Comparison of ENCODE assay signal across 11 mouse cellular contexts in the genomic region with DNA sequence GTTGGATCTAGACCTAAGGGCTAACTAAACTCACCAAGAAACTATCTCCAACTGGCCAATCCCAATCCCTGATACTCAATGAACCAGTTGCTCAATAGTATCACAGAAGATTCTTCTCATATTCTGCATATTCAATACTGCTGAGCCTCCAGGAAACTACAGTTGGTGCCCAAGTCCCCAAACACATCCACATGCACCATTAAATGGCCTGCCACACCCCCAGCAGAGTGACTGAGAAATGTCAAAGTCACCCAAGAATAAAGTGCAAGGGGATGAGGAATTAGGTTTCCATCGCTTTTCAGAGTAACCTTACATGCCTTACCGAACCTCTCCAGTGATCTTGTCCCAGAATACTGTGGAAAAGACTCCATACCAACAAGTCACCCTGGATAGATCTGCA. TPM values are rescaled to one million over a fixed set of nuclear protein-coding genes. Genes with fewer than 3 reads are reported as not detected.
A peak's percentile ranks its signal among the peaks of the same experiment; 100 is the strongest.
DNase-seq lines count a peak whose midpoint lies in the region; ATAC-seq and TF ChIP-seq lines count a peak whose summit lies in the region.
"Had no signal": no experiment of that assay in that cellular context is flagged by ENCODE, and none has a peak within 500 bp of the region (broad histone marks: within the 10 kb centered on the region; RNA-seq: fewer than 3 reads in every experiment).

No protein-coding gene starts in this region.

- no peak for ATAC-seq in heart, embryonic 13.5 days (ENCODE audit: extremely low read depth, insufficient number of reproducible peaks, low FRiP score, low TSS enrichment)
- no peak for ATAC-seq in forebrain, postnatal 0 days
- ATAC-seq in liver, embryonic 15.5 days (ENCODE audit: insufficient read depth): no peak

- TF ChIP-seq EP300 in CH12.LX (IDR thresholded peaks at IDR 0.05; ENCODE audit: low read length): no peak

- H3K9me3 ChIP-seq in heart, embryonic 13.5 days: no peaks in the 10 kb centered on the region
- H3K9me3 ChIP-seq in CH12.LX (replicated peaks; ENCODE audit: low read length): no peaks in the 10 kb centered on the region
- H3K9me3 ChIP-seq in forebrain, postnatal 0 days (ENCODE audit: low read length): no peaks in the 10 kb centered on the region
- no peaks in the 10 kb centered on the region for H3K9me3 ChIP-seq in liver, embryonic 15.5 days (replicated peaks)

- in situ Hi-C loops in CH12.LX (cut with MboI; ENCODE audit: low pct_ligation_motif_present, low pct_unique_long_range_greater_than_20kb, low sequenced_read_pairs): no loop called here

- TF ChIP-seq POLR2A in CH12.LX (IDR thresholded peaks at IDR 0.05; ENCODE audit: low read depth, low read length): no peak
- no peak for TF ChIP-seq POLR2A in cerebellum, adult 2 months (IDR thresholded peaks at IDR 0.05; ENCODE audit: borderline replicate concordance, insufficient read depth, low read length)

- H3K4me1 ChIP-seq in heart, embryonic 13.5 days: peaks cover 37% of the 10 kb centered on the region
- H3K4me1 ChIP-seq in CH12.LX (ENCODE audit: control insufficient read depth in 1 of 2, insufficient read depth in 2 of 2): peaks cover 4 to 32% of the 10 kb centered on the region in 2 experiments; a peak in 3 of 4 replicates
- H3K4me1 ChIP-seq in forebrain, postnatal 0 days (ENCODE audit: insufficient read depth): peaks cover 21% of the 10 kb centered on the region
- peaks cover 43% of the 10 kb centered on the region for H3K4me1 ChIP-seq in liver, embryonic 15.5 days (replicated peaks)
- H3K4me1 ChIP-seq in cerebellum, adult 2 months (ENCODE audit: control insufficient read depth, insufficient read depth, low read length): 0 out of 2 replicates have a peak, but pooled peaks cover 5% of the 10 kb centered on the region

- no peak for DNase-seq in heart, adult 18-20 months
- DNase-seq in CH12.LX (ENCODE audit: extremely low read depth): no peak
- no peak for DNase-seq in forebrain, postnatal 0 days
- DNase-seq in cerebellum, adult 2 months: no peak
- DNase-seq in thymus, postnatal 14 days: no peak
- DNase-seq in spleen, postnatal 14 days (ENCODE audit: low spot score in 2 of 2): no peak
- DNase-seq: adrenal gland, adult 2 months; gastrocnemius, postnatal 14 days had no signal

- 77% methylated on average over 2 of the region's 2 CpGs for WGBS in heart, embryonic 13.5 days
- WGBS in forebrain, postnatal 0 days: 89% methylated on average over 2 of the region's 2 CpGs
- WGBS in liver, embryonic 15.5 days (ENCODE audit: insufficient replicate concordance): 71% methylated on average over 2 of the region's 2 CpGs
- WGBS in cerebellum, adult 2 months: 87% methylated on average over 2 of the region's 2 CpGs

- peak overlapping the region; percentile 86; the same call in 1 of the 2 replicates for H3K9ac ChIP-seq in heart, embryonic 13.5 days
- peak overlapping the region; percentile 49; the same call in 1 of the 2 replicates for H3K9ac ChIP-seq in CH12.LX (ENCODE audit: insufficient read depth, low read depth)
- H3K9ac ChIP-seq in forebrain, postnatal 0 days: no peak overlapping the region
- no peak overlapping the region for H3K9ac ChIP-seq in liver, embryonic 15.5 days

- H3K4me2 ChIP-seq in heart, embryonic 13.5 days: peak overlapping the region; percentile 96
- peak overlapping the region; percentile 26 for H3K4me2 ChIP-seq in CH12.LX (ENCODE audit: insufficient read depth, low read depth, poor library complexity, severe bottlenecking)
- peak overlapping the region; percentile 90 for H3K4me2 ChIP-seq in forebrain, postnatal 0 days (ENCODE audit: low read depth)
- H3K4me2 ChIP-seq in liver, embryonic 15.5 days: peak overlapping the region; percentile 97

- no peak for TF ChIP-seq CTCF in CH12.LX (conservative IDR thresholded peaks at IDR 0.05 in 1 of 2, IDR thresholded peaks at IDR 0.05 in 1 of 2; ENCODE audit: low read depth in 2 of 2, low read length in 2 of 2)
- no peak for TF ChIP-seq CTCF in forebrain, postnatal 0 days (IDR thresholded peaks at IDR 0.05; ENCODE audit: low read depth)
- TF ChIP-seq CTCF in cerebellum, adult 2 months (IDR thresholded peaks at IDR 0.05; ENCODE audit: borderline replicate concordance, insufficient read depth, low read depth, low read length): no peak

- H3K4me3 ChIP-seq in heart, embryonic 13.5 days: peak overlapping the region; percentile 73
- no peak overlapping the region for H3K4me3 ChIP-seq in CH12.LX (replicated peaks in 1 of 3; ENCODE audit: low read depth in 2 of 3, low read length in 2 of 3, poor library complexity in 1 of 3)
- H3K4me3 ChIP-seq in forebrain, postnatal 0 days (ENCODE audit: low read depth, low read length): no peak overlapping the region
- peak overlapping the region; percentile 72; the same call in 1 of the 2 replicates for H3K4me3 ChIP-seq in liver, embryonic 15.5 days (replicated peaks)
- no peak overlapping the region for H3K4me3 ChIP-seq in cerebellum, adult 2 months (replicated peaks; ENCODE audit: insufficient read depth, low read depth, low read length)

- peaks cover 7% of the 10 kb centered on the region for H3K36me3 ChIP-seq in heart, embryonic 13.5 days
- peaks cover 0 to 11% of the 10 kb centered on the region in 2 experiments for H3K36me3 ChIP-seq in CH12.LX (replicated peaks in 1 of 2; ENCODE audit: control insufficient read depth in 1 of 2, insufficient read depth in 1 of 2, low read length in 1 of 2)
- H3K36me3 ChIP-seq in forebrain, postnatal 0 days (ENCODE audit: insufficient read depth): no peaks in the 10 kb centered on the region
- H3K36me3 ChIP-seq in liver, embryonic 15.5 days (replicated peaks): no peaks in the 10 kb centered on the region

- H3K27me3 ChIP-seq in heart, embryonic 13.5 days (replicated peaks): no peaks in the 10 kb centered on the region
- H3K27me3 ChIP-seq in CH12.LX (replicated peaks): no peaks in the 10 kb centered on the region
- H3K27me3 ChIP-seq in forebrain, postnatal 0 days (ENCODE audit: insufficient read depth, low read length): no peaks in the 10 kb centered on the region
- no peaks in the 10 kb centered on the region for H3K27me3 ChIP-seq in liver, embryonic 15.5 days
- H3K27me3 ChIP-seq in cerebellum, adult 2 months (ENCODE audit: control insufficient read depth, insufficient read depth, low read length): no peaks in the 10 kb centered on the region

- H3K79me2 ChIP-seq in CH12.LX (replicated peaks; ENCODE audit: control insufficient read depth, extremely low read depth, insufficient read depth, poor library complexity, severe bottlenecking): no peaks in the 10 kb centered on the region

- TF ChIP-seq RAD21 in CH12.LX (IDR thresholded peaks at IDR 0.05; ENCODE audit: low read depth, low read length): no peak

- no peak overlapping the region for H3K27ac ChIP-seq in heart, embryonic 13.5 days (replicated peaks)
- no peak overlapping the region for H3K27ac ChIP-seq in CH12.LX (ENCODE audit: insufficient read depth, low read depth)
- H3K27ac ChIP-seq in forebrain, postnatal 0 days (ENCODE audit: low read depth, low read length): no peak overlapping the region
- H3K27ac ChIP-seq in liver, embryonic 15.5 days (replicated peaks): no peak overlapping the region
- H3K27ac ChIP-seq in cerebellum, adult 2 months (ENCODE audit: insufficient read depth, low read length): no peak overlapping the region

- dilution Hi-C loops in CH12.LX (cut with MboI; ENCODE audit: extremely low pct_ligation_motif_present, extremely low pct_unique_long_range_greater_than_20kb, low sequenced_read_pairs): no loop called here

TF ChIP-seq in CH12.LX, 34 proteins besides CTCF, POLR2A, EP300 and RAD21:
- TF ChIP-seq MAZ (IDR thresholded peaks at IDR 0.05; ENCODE audit: low read depth, low read length) (no peak), SIN3A (IDR thresholded peaks at IDR 0.05; ENCODE audit: low read length) (peak; percentile 3; the same call in 1 of the 2 replicates)

RNA-seq across cellular contexts. Expression of gene Slc22a5, which starts 1.2 kb away (rescaled TPM):
- 6.4 and 8.7 TPM in 2 replicates for polyA plus RNA-seq in heart, embryonic 13.5 days (2015; fragmentation: Nextera tagmentation; extraction: Ambion mirVana)
- total RNA-seq in heart, adult 18-20 months (2021): 10 to 100 TPM; 18.8 to 22.7 TPM
- total RNA-seq in CH12.LX (2012; rRNA removed) (5.3 and 6.7 TPM in 2 replicates), CH12.LX (2014; rRNA removed) (6.2 and 6.4 TPM in 2 replicates)
- 5.6 and 7.1 TPM in 2 replicates for polyA plus RNA-seq in CH12.LX (2012; ENCODE audit: insufficient read length, low read depth)
- 16.0 and 16.2 TPM in 2 replicates for total RNA-seq in forebrain, postnatal 0 days (2014; rRNA removed)
- polyA plus RNA-seq in forebrain, postnatal 0 days (2015; fragmentation: Nextera tagmentation; extraction: Ambion mirVana): 12.9 and 13.4 TPM in 2 replicates
- 1.9 and 2.3 TPM in 2 replicates for polyA plus RNA-seq in liver, embryonic 15.5 days (2015; fragmentation: Nextera tagmentation; extraction: Ambion mirVana)
- polyA plus RNA-seq in cerebellum, adult 2 months (2012; rRNA removed): 15.7 and 16.5 TPM in 2 replicates

RNA-seq across cellular contexts. Expression of gene Gm12216, which starts 31.2 kb away (rescaled TPM):
- 0.22 and 0.25 TPM in 2 replicates for polyA plus RNA-seq in heart, embryonic 13.5 days (2015; fragmentation: Nextera tagmentation; extraction: Ambion mirVana)
- total RNA-seq in heart, adult 18-20 months (2021): 1 to 10 TPM; 2.5 to 2.6 TPM
- 0.88 and 2.7 TPM in 2 replicates for total RNA-seq in CH12.LX (2012; rRNA removed)
- total RNA-seq in CH12.LX (2014; rRNA removed): 0.73 and 0.77 TPM in 2 replicates
- polyA plus RNA-seq in CH12.LX (2012; ENCODE audit: insufficient read length, low read depth): 0.56 and 1.1 TPM in 2 replicates
- total RNA-seq in forebrain, postnatal 0 days (2014; rRNA removed): not detected in 2 replicates
- polyA plus RNA-seq in forebrain, postnatal 0 days (2015; fragmentation: Nextera tagmentation; extraction: Ambion mirVana): 0.40 and 0.77 TPM in 2 replicates
- not detected in 2 replicates for polyA plus RNA-seq in liver, embryonic 15.5 days (2015; fragmentation: Nextera tagmentation; extraction: Ambion mirVana)
- polyA plus RNA-seq in cerebellum, adult 2 months (2012; rRNA removed): 1.2 and 1.8 TPM in 2 replicates
- polyA plus RNA-seq: limb, embryonic 11.5 days had no signal

Comparison
In these comparisons a context has a peak if more than half of its experiments do, and no peak if none do; other contexts are left out.
1. H3K4me2 ChIP-seq: peak in every context shown above with its lines; median percentile 97 in liver, embryonic 15.5 days; 96 in heart, embryonic 13.5 days; 90 in forebrain, postnatal 0 days; 26 in CH12.LX.
2. H3K4me3 ChIP-seq: peak in heart, embryonic 13.5 days (single experiment) and liver, embryonic 15.5 days (single experiment); none in CH12.LX (0 of 3), forebrain, postnatal 0 days (single experiment) and cerebellum, adult 2 months (single experiment).
3. H3K9ac ChIP-seq: peak in heart, embryonic 13.5 days (single experiment) and CH12.LX (single experiment); none in forebrain, postnatal 0 days (single experiment) and liver, embryonic 15.5 days (single experiment).